Mouse (Mus musculus): Measurements from ENCODE around the gene Lpcat2.

Gene Lpcat2

DNA sequence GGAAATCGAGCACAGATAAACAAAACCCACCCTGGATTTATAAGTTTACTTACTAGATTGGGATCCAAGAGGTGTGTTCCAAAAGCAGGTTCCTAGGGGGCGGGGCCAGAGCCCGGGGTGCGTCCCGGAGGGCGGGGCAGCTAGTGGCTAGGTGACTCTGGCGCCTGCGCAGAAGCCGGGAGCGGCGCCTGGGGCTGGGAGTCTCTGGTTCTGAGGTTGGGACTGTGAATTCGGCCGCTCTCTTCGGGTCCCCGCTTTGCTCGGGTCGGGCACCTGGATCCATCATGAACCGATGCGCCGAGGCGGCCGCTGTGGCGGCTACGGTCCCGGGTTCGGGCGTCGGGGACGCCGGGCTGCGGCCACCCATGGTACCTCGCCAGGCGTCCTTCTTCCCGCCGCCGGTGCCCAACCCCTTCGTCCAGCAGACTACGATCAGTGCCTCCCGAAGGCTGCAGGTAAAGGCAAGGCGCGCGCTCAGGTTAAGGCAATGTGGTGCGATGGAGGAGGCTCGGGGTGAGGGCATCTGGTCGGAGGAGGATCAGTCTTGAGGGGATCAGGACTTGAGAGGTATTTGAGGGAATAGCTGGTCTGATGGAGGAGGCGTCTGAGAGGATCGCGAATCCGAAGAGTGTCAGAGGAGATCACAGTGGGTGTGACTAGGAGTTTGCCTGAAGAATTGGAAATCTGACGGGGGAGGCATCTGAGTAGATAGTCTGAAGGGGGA is at the start of gene Lpcat2:
Gene Lpcat2, plus strand, starts transcription at position 169 of the 724 bp plus-strand sequence.
- no peak for DNase-seq

DNA sequence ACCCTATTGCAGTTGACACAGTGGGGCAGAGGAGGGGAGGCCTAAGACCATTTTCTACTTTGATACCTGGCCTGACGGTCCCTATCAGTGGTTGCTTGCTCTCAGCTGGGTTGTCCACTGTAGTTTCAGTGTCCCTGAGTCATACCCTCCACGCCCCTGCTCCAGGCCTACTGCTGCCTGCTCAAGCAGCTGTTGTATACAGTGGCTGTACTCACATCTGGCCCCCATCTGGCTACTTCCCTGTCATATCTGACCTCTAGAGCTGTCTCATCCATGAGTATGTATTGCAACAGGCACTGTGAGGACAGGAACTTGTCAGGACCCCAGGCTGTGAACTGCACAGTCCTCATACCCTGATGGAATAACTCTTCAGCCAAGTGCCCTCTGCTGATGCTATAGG is 42.4 kb upstream of the Lpcat2 start:
- DNase-seq, result no peak

DNA sequence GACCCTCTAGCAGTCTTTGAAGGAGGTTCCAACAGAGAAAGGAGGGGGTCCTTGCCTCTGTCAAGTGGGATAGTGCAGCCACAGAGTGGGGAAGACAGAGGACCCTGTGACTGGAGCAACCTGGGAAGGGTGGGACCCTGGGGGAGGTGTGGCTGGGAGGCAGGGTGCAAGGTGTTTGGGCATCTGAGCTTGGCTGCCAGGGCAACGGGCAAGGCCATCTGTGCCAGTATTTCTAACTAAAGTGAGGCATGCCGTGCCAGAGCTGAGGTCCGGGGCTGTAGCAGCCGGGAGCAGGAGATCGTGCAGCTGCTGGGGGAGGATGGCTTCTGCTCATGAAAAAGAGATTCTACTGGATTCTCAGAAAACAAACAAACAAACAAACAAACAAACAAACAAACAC is 39.5 kb upstream of the Lpcat2 start:
- DNase-seq, result no peak

DNA sequence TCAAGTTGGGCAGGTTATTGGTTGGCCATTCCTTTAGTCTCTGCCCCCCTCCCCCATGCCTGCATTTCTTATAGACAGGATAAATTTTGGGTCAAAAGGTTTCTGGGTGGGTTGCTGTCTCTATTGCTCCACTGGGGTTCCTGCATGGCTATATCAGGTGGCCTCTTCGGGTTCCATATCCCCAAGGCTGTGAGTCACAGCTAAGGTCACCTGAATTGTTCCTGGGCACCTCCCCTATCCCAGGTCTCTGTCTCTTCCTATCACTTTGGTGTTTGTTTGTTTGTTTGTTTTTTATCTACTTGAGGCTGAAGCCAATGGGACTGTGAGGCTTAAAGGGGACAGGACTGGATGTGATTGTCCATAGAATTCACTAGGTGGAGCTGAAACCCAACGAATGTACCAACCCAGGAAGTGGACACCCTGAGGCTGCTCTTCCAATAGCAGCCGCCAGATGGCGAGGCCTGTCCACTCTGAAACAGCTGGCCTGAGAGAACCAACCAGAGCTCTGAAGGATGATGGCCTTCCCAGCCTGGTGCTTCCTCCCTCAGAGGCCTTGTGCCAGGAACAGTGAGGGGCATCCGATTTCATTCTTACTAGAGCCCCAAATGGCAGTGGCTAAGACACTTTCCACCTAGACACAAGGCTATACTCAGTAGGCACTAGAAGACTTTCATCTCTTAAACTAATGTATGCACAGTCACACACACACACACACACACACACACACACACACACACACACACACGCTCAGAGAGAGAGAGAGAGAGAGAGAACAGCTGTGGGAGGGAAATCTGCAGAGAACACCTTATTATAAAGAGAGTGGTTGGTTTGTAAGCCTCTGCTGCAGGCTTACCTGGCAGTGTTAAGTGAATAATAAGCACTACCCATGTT is 37.0 kb upstream of the Lpcat2 start:
- peak; percentile 48 for DNase-seq

DNA sequence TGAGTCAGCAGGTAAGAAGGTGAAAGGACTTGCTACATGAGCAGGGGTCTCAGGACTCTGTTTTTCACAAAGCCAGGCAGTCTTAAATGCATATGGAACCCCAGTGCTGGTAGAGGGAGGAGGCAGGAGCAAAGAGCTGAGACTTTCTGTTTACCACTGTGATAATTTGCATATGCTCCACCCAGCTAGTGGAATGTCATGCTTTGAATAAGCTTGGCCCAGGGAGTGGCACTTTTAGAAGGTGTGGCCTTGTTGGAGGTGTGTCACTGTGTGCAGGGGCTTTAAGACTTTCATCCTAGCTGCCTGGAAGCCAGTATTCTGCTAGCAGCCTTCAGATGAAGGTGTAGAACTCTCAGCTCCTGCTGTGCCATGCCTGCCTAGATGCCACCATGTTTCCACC is 34.0 kb upstream of the Lpcat2 start:
- DNase-seq, result no peak

DNA sequence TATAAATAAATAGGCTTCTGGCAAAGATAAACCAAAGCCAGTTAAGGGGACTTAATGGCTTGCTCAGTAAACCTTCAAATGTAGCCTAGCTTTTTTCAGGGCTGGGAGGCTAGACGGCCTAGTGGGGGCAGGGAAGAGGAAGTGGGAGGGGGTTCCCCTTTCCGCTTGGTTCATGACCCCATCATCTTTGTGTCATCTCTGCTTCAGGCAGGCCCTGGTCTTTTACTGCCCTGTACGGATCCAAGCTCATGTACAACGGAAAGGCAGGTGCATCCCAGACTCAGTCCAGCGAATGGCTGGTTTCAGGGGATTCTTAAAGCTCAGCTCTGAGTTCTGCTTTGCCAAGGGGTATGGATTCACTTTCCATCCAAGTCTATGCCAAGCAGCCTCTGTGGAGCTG is 32.8 kb upstream of the Lpcat2 start:
- no peak for DNase-seq

DNA sequence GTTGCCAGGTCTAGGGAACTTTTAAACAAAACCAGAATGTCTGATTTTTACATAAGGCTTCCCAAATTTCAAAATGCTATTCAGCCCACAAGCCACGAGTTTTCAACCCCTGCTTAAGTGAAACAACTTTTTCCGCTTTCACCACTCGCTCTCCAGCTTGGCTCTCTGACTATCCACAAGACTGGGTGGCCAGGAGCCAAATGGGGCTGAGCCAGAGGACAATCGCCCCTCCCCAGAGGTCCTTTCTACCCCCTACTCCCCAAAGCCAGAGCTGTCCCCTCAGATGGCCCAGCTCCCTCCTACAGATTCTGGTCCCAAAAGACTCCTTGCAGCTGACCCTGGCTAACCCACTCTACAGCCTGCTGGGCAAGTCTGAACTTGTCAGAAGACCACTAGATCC is 29.1 kb upstream of the Lpcat2 start:
- DNase-seq, result no peak

DNA sequence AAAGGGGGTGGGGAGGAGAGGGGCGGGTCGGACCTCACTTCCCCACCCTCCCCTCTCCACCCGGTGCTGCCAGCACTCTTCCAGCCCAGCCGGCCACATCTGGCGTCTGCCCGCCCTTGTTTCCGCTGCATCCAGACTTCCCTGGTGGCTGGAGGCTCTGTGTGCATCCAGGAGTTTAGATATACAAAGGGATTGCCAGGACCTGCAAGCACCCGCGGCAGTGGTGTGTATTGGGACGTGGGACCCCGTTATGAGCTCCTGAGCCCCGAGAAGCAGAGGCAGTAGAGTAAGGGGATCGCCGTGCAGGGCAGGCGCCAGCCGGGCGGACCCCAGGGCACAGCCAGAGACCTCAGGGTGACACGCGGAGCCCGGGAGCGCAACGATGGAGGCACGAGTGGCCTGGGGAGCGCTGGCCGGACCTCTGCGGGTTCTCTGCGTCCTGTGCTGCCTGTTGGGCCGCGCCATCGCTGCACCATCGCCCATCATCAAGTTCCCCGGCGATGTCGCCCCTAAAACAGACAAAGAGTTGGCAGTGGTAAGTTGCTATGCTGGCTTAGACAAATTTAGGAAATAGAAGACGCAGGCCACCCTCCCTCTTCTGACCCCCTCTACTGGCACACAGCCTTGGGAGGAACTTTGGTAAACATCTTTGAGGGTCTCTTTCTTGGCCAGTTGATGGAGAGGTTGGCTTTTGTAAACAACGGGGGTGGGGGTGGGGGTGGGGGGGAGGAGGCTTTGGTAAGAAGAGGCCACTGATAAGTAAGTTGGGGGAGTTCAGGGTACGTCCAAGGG is 27.7 kb upstream of the Lpcat2 start, which contains the start of gene Mmp2:
Gene Mmp2, plus strand, starts transcription at position 49 of the 792 bp plus-strand sequence.
- DNase-seq, result no peak

DNA sequence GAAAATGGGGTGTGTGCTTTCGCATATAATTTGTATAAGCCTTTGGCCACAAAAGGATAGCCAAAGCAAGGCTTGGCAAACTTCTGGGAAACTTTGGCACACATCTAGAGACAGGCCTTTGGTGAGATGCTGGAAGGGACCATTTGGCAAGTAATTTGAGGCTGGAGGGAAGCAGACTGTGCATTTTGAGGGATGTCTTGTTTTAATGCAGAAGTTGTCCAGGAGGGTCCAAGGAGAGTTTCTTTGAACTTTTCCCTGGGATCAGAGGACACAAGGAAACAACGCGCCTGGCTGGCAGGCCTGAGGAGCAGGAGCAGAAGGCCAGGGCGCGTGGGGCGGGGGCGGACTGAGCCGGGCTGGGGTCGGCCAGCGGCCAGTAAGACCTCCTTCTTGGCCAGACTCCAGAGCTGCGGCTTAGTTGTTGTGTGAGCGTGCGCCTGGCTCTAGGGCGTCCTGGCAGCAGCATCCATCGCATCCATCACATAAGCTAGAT is 26.8 kb upstream of the Lpcat2 start:
- no peak for DNase-seq

DNA sequence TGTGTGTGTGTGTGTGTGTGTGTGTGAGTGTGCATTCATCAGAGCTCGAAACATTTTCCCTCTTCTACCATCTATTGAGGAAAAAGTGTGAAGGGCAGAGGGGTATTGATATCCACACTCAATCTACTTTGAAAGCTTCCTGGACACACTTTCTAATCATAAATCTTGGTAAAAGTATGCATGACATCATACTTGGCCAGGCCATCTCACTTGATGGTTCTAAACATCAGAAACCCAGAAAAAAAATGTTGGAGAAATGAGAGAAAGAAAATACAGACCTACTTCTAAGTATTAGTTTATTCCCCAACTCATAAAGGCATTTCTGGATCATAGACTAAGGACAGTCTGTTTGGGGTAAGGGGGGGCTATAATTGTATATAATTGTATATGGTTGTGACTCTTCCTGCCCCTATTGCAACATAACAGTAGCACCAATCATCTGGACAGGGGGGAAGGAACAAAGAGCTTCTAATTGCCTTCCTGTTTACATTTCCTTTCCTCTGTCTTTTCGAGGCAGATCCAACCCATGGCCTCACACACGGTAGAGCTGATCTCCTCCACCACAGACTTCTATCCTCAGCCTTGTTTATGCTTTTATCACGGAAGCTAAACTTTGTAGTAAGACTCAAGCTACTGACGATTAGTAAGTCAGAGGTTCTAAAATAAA is 20.9 kb upstream of the Lpcat2 start:
- no peak for DNase-seq

DNA sequence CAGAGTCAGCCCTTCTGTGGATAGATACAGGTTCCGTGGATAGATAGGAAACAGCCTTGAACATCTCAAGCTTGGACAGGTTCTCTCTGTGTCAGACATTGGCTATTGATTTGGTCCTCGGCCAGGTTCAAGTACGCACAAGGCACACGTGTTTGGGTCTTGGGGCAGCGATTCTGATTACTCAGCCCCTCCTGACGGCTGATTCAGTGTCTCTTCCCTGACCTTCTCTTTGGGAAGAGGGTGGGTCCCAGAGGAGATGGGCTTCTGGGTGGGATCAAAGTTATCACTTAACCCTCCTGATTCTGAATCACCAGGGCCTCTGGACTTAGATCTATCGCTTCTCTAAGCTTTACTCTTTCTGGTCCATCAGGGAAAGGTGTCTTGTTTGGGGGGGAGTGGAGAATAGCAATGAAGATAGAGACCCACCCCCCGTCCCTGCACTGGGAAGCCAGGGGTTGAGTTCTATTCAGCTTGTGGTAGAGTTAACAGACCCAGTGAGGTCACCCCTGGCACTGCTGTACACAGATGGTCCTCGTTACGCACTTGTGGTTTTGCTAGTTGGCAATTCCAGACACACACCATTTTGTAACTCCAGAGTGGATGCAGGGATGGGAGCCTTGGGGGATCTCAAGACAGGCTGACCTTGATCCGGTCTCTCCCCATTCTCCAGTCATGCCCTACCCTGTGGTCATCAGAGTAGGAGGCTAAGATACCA is 20.2 kb upstream of the Lpcat2 start:
- DNase-seq, result no peak

DNA sequence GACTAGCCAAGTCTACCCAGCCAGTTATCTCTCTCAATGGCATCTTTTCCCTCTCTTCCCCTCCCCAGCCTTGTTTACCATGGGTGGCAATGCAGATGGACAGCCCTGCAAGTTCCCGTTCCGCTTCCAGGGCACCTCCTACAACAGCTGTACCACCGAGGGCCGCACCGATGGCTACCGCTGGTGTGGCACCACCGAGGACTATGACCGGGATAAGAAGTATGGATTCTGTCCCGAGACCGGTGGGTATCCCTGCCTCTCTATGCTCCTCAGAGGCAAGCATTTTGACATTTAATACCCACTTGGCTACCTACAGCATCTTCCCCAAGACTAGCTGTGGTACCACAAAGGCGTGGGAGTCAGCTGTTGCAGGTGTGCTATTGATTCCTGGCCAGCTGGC is 19.2 kb upstream of the Lpcat2 start:
- no peak for DNase-seq

DNA sequence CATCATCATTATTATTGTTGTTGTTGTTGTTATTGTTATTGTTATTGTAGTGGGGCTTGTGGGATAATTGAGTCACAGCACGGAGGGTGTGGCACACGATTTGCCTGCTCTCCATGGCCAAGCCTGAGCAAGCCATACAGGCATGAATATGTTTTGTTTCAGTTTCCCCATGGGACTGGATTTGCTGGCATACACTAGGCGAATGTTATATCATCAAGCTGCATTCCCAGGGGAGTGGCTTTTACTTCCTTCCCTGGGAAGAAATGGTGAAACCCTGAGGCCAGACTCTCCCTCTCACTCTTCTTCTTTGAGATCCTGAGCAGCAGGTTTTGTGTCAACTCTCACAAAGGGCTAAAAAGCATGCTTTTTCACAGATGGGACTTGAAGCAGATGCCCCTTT is 16.5 kb upstream of the Lpcat2 start:
- no peak for DNase-seq

DNA sequence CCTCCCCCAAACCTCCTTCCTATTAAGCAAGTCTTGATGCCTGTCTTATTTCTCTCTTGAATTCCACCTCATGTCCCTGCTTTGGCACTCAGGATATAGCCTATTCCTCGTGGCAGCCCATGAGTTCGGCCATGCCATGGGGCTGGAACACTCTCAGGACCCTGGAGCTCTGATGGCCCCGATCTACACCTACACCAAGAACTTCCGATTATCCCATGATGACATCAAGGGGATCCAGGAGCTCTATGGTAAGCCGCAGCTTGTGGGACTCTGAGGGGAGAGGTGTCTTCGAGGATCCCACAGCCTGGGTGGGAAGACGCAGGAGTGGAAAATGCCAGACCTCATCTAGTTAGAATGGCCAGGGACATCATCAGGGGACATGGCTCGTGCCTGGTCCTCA is 16.0 kb upstream of the Lpcat2 start:
- DNase-seq, result no peak

DNA sequence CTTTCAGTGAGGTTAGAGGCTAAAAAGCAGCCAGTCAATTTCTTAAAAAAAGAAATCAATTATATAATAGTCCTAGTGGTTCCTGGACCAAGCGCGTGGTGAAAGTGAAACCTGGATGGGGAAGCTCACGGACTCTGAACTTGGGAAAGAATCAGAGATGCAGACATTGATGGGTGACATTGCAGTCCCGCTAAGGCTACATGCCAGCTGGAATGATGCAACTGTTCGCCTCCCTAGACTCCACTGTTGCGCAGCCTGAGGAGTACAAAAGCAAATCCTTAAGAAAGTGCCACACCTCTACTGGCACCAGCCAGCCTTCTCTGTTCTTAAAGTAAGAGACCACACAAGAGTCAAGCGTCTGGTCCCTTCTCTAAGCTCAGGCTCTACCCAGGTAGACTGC is 15.3 kb upstream of the Lpcat2 start:
- DNase-seq, result no peak

DNA sequence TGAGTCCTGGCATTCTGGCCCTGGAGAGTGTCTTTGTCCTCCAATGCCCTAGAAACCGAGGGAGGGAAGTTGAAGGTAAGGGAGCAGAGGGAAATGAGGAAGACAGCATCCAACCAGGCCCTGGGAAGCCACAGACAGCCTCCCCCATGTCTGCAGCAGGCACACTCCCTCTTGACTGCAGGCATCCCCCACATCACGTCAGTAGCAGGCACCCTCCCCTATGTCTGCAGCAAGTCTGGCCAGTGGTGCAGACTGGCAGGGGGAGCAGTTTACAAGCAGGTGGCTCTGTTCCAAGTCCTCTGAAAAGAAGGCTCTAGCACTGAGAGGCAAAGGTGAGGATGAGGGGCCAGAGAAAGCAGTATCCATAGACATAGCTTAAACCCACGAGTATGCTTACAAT is 8.5 kb upstream of the Lpcat2 start:
- DNase-seq, result no peak

DNA sequence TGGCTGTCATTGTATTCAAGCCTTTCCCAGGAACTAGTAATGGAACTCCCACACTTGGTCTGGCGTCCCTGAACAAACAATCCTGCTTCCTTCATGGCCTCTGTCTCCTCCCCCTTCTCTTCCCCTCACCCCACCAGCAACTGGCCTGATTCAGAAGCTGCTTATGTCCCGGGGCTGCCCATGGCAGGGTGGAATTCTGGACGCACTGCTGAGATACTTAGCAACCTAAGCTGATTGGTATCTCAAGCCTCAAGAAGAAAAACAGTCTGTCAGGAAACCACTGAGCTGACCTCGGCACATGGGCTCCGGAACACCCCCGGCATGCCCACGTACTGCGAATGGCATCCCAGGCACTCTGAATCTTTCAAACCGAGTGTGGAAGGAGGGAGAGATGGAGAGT is 7.8 kb upstream of the Lpcat2 start:
- DNase-seq, result no peak

DNA sequence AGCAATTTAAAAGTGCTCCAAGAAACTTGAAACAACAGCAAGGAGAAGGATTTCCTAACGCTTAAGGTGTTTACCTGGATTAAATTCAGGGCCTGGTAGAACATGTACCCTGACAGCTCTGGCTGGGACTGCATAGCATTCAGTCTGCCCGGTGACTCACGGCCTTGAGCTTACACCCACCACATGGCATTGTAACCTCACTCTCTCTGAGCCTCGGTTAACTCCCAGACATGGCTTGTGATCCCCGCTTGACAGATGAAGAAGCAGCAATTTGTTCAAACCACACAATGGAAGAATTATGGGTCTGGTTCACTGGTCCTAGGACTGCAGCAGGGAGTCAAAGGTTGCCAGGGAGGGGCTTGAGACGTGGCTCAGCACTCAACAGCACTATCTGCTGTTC is 5.9 kb upstream of the Lpcat2 start:
- no peak for DNase-seq

DNA sequence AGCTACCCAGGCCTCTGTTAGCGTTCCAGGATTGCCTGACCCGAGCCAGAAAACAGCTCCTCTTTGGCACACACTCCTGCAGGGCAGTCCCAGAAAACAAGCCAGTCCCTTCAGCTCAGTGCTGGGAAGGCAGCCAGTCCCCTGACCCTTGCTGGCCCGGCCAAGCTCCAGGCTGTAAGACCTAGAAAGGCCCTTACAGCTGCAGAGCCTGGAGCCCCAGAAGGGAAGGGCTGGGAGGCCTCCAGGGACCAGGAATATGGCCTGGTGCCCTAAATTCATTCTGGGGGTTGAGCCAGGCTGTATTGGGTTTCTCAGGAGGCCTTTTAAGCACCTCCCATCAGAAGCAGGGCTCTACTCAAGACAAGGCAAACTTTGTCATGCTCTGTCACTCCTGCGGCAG is 4.9 kb upstream of the Lpcat2 start:
- DNase-seq, result peak; percentile 55

DNA sequence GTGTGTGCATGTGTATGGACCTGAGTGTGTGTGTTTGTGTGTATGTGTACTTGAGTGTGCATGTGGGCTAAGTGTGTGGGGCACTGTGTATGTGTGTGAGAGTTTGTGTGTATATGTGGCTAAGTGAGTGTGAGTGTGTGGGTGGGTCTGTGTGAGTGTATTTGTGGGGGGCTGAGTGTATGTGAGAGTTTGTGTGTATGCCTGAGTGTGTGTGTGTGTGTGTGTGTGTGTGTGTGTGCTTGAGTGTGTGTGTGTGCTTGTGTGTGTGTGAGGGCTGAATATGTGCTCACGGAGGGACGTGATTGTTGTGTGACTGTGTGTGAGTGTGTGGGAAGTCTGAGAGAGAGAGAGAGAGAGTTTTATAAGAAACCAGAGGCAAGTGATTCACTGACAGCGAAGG is 3.8 kb upstream of the Lpcat2 start:
- DNase-seq, result no peak

DNA sequence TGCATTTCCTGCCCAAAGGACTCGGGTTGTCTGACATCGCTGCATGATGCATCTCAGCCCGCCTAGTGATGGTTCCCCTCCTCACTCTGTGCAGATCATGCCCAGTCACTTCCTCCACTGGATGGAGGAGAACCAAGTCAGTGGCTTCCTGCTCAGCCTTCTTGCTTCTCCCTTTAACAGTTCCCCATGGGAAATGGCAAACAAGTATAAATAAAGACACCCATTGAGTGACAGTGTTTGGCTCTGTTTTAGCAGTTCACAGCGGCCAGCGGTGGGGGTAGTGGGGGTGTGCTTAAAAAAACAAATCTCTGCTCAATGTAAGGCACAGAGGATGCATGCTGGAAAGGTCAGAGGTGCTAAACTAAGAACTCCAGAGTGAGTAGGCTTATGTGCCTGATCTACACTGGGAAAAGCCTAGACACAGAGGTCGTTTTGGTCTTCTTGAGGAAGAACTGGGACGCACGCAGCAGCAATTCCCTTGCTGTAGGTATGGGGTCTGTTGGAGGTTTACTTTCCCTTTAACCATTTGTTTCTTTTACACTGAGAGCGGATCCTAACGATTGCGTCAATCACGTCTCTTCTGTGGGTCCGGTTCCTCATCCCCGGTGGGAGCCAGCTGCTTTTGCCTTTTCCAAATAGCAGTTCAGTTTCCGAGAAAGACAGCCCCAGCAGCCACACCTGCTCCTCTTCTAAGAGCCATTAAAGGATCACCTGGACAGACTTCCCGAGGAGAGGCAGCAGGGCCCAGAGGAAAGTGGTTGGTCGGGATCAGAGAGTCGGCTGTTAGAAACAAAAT is 1.8 kb upstream of the Lpcat2 start:
- DNase-seq, result no peak
